Mouse (Mus musculus) c-Kit-positive CD71-positive TER-119-negative erythroid progenitor cells, embryonic 14.5 days (primary cell): ENCODE measurements around the gene Spopl.
"Not testable (repeated sequence)": the region's sequence is repeated elsewhere in the genome, so short reads cannot be mapped to it uniquely, and the experiment has no call there.

Source experiments
- DNase-seq: peaks from one replicate; pipeline ENCODE4 v3.0.0-alpha.2; 2013; ENCODE audit warnings: low read depth

The Spopl gene

DNA sequence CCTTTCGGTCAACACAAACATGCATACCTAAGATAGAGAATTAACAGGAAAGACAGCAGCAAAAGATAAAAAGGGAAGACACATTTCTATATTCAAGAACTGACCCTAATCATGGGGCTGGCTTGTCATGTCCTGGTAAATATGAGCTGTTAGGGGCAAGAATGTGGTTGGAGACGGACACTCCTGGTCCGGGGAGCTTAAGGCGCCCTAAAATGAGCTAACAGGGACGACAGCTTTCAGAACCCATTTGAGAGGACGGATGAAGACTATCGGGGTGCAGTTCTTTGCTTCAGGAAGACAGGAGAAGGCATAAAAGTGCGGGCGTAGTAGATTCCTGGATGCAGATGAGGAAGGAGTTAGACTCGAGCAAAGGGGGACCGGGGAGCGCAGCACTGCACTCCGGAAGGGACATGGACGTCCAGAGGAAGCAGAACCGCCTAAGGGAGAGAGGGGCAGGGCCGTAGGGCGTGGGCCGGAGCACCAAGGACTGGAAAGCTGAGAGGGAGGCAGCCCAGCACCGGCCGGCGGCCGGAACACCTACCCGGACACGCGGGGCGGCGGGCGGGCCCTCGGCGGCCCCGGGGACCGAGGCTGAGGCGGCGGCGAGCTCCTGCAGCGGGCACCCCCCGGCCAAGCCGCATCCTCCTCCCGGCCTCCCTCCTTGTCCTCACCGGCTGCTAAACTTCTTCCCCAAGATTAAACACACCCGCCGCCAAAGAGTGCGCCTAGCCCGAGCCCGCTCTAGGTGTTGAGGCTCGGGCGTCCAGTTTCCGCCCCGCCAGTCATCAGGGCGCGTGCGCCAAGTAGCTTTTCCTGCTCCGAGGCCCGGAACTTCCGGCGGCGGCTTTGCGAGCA is at the start of gene Spopl:
Gene Spopl, minus strand, starts transcription at position 805 of the 855 bp plus-strand sequence.
- no peak for DNase-seq

DNA sequence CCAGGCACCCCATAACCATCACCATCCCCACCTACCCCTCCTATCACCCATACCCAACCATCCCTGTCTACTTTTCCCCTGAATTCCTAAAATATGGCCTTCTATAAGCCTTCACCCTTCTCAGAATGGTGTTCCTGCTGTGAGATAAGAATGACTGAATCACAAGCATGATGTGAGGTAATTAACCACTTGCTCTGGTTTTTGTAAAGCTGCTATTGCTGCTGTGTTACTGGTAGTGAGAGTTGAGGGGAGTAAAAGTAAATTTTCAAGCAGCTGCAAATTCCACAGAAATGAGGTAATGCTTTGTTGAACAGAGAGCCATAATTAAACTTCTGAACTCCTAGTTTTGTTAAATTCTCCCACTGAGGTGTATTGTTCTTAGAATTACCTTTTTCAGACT is 48.2 kb upstream of the Spopl start:
- no peak for DNase-seq

DNA sequence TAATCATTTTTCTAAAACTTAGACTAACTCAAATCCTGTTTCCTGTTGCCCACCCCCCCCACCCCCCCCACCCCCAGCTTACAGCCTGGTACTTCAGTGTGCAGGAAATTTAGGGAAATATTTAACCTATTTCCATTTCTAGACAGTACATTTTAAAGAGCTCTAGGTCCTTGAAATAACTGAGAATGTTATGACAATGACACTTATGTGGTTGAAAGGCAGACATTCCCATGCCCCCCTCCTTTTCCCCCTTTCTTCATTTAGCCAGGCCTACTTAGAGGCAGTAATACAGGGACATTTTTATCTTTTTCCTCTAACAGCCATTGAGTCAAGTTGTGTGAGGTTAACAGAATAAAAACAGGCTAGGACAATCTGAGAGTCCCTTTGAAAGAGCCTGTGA is 46.1 kb upstream of the Spopl start:
- DNase-seq, result no peak

DNA sequence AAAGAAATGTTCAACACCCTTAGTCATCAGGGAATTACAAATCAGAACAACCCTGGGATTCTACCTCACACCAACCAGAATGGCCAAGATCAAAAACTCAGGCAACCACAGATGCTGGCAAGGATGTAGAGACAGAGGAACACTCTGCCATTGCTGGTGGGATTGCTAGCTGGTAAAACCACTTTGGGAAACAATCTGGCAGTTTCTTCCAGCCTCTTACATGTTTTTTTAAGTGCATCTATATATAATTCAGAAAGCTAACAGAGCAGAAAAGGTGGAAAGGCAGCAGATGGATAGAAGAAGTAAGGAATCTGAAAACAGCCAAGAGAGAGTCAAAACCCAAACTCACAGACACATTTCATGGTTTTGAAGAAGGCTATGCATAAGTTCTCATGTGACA is 33.5 kb upstream of the Spopl start:
- DNase-seq, result no peak

DNA sequence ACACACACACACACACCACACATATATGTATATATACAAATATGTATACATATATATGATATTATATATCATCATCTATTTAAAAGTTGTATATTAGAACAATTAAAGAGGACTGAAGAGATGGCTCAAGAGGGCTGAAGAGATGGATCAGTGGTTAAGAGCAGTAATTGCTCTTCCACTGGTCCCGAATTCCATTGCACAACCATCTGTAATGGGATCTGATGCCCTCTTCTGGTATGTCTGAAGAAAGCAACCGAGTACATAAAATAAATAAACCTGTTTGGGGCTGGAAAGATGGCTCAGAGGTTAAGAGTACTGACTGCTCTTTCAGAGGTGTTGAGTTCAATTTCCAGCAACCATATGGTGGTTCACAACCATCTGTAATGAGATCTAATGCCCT is 16.9 kb upstream of the Spopl start:
- DNase-seq, result no peak

DNA sequence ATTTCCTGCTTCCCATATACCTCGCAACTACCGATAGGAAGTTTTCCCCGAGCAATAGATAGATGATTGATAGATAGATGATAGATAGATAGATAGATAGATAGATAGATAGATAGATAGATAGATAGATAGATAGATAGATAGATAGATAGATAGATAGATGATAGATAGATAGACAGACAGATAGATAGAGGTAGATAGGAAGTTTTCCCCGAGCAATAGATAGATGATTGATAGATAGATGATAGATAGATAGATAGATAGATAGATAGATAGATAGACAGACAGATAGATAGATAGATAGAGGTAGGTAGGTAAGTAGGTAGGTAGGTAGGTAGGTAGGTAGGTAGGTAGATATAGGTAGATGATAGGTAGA is 239 bp upstream of the Spopl start:
- DNase-seq, result not testable (repeated sequence)

DNA sequence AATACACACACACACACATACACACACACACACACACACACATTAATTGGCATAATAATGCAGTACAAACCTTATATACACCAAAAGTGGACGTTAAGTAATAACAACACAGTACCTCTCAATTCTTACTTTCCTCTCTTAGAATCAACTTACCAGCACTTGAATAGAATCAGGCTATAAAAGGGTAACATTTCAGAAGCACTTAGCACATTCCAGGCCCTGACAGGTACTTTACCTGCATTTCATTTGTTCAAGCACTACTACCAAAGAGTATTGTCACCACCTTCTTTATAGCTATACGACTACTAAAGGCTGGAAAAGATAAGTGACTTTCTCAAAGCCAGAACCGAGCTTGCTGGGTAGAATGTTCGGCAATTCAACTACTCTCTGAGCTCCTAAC is 1.3 kb downstream of the Spopl start:
- no peak for DNase-seq

DNA sequence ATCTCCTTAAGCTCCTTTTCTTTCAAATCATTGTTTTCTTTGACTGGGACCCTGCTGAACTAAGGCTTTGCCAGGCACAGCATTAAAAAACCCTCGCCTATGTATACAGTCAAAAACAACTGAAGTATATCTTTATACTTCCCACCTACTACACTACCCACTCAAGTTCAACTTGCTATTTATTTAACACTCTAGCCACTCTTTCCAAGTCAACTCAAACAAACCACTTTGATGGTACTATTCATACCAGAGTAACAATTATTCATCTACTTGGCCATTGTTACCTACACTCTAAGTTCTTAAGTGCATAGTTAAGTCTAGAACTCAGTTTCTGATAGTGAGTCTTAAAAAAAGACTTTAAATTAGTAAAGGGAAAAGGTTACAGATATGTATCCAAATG is 3.1 kb downstream of the Spopl start:
- DNase-seq, result no peak

DNA sequence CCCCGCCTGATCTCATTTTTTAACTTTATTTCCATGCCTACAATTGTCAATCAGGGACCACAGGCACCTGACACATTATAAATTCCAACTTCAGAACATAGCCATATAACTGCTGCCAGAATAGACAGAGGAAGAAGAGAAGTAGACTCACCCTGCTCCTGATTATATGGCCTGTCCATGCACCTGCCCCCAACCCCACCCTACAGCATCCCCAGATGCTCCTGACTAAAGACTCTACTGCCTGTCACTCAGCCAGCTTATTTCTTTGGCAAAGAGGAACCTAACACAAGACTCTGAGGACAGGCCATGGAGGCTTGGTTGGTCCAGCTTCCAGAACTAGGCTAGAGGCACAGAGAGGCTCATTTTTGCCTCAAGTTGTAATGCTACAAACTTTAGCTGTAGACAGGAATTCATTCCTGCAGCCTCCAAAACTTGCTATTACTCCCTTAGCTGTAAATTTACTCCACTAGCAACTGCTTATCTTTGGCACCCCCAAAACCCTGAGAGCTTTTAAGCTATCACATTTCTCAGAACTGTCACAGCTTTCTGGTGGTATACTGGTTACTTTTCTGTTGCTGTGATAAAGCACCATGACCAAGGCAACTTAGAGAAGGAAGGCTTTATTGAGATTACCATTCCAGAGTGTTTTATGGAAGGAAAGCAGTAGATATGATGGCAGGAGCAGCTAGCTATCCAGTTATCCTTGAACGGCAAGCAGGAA is 6.7 kb downstream of the Spopl start:
- no peak for DNase-seq

DNA sequence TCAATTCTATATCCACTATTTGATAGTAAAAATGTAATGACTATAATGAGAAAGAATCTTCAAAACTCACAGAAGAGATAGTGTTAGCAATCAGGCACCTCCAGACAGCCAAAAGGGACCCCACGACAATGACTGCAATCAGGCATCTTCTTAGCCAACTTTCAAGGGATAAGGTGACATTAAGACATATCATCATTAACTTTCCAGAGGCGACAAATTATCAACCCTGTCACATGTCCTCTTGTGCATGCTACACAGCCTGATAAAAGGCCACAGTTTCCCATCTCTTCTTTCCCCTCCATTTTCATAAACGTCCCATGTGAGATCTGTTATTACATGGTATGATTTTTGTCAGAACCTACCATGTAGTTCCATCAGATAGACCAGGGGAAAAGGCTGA is 9.0 kb downstream of the Spopl start:
- DNase-seq, result peak; percentile 73

DNA sequence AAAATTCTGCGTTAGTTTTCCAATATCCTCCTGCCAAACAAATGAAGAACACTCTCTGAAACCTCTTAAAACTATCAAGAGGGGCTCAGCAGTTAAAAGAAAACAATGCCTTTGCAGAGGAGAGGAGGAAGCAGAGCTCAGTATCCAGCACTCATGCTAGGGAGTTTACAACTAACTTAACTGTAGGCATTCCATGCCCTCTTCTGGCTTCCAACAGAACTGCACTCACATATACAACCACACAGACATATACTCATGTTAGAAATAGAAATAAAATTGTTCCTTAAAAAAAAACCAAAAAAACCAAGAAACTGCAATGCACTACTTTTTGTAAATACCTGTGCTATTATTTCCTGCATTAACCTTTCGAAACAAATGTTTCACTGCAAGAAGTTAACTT is 12.7 kb downstream of the Spopl start:
- DNase-seq, result no peak

DNA sequence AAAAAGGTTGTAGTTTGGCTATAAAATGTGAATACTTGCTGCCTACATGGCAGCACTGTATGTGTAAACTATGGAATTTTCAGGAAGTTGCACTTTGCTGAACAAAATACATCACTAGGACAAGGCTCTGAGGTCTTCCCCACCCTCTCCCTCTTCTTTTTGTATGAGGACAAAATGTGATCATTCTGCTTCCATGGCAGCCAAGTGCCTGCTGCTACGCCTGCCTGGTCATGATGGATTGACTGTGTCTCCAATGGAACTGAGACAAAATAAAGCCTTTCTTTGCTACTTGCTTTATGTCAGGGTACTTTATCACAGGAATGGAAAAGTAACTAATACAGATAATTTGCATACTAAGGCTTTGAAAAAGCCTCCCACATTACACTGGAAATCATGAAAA is 20.7 kb downstream of the Spopl start:
- no peak for DNase-seq

DNA sequence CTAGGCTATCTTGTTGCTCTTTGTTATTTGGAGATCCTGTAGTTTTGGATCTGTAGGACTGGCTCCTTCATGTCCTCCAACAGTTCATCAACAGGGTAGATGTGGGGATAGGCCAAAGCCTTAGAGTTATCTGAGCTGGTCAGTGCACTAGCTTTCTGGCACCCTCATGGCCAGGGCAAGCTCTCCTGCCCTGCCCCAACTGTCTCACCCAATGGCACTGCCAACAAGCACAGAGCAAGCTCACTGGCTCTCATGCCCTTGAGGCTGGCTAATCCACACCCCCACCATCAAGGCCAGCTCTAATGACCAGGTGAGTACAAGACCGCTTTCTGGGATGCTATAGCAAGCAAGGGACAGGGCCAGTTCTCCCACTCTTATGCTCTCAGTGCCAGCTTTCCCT is 24.7 kb downstream of the Spopl start:
- no peak for DNase-seq

DNA sequence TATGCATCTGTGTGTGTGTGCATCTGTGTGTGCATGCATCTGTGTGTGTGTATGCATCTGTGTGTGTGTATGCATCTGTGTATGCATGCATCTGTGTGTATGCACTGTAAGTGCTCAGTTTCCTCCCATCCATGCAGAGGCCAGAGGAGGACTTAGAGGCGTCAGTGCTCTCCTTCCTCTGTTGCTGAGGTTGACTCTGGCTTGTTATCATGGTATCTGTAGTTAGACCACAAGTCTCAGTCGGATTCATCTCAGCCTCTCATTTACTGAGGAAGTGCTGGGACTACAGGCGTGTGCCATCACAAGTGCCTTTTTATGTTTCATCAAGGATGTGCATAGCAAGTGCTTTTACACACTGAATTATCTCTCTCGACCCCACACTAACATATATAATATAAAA is 31.9 kb downstream of the Spopl start:
- no peak for DNase-seq

DNA sequence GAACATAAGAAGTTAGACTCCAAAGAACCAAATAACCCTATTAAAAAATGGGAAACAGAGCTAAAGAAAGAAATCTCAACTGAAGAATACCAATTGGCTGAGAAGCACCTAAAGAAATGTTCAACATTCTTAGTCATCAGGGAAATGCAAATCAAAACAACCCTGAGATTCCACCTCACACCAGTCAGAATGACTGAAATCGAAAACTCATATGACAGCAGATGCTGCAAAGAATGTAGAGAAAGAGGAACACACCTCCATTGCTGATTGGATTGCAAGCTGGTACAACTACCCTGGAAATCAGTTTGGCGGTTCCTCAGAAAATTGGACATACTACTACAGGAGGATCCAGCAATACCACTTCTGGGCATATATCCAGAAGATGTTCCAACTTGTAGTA is 44.2 kb downstream of the Spopl start:
- DNase-seq, result not testable (repeated sequence)

DNA sequence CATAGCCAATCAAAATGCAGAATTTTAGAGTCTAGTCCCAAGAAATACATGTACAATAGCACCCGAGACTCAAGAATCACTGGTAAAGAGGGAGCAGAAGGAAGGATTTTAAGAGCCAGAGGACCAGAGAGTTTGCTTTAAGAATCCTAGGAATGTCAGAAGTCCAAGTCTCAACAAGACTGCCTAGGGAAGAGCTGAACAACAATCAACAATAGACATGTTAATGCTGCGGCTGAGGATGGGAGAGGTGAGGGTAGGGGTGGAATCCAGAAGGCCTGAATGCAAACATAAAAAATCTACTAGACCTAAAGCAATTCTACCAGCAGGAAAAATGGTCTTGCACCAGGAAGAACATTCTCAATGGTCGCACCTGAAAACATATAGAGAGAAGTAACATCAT is 66.8 kb downstream of the Spopl start:
- no peak for DNase-seq

DNA sequence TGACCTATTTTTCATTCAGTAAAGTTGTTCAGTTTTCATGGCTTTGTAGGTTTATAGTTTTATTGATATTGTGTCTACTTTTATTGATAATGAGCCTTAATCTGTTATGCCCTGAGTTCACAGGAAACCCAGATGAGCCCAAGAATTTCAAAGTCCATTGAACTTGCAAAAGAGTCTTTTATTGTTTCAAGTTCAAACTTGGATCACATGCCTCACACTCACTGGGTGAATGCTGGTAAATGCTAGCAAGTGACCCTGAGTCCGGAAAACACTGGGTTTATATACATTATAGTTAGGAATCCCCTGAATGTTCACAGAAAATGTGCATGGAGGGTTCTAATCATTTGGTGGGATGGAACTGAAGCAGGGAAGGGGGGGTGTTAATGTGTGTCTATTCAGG is 90.2 kb downstream of the Spopl start:
- DNase-seq, result no peak

DNA sequence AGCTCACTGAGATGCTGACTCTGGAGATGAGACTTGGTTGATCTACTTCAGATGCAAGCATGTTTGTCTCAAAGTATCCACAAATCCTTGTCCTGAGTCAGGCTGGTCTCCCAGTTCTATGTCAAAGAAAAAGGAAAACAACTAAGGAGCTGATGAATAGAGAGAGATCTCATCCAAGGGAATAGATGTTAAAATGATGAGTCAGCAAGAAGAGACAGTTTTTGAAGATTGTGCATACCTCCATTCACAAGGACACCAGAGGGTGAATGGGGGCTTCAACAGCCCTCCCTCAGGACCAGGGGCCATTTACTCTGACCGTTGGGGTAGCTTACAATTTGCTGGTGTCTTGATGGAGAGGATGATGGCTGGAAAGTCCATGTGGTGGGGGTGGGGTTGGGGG is 104.4 kb downstream of the Spopl start:
- no peak for DNase-seq

DNA sequence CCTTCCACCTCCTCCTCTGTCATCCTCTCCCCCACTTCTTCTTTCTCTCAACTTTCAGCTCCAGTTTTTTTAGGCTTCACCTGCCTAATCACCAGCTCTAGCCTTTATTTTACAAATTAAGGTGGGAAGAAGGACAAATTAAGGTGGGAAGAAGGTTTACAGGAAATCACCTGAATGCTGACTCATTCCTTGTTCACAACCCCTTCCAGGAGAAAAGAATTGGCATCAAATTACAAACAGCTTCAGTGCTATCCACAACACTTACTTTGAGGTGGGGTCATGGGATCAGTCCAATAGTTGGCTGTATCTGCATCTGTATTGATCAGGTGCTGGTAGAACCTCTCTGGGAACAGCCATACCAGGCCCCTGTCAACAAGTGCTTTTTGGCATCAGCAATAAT is 114.5 kb downstream of the Spopl start:
- DNase-seq, result no peak
